Mouse (Mus musculus) G1E (cell line): ENCODE results near the gene Stx3.

ENCODE experiments used
- CTCF ChIP-seq: IDR thresholded peaks from 2 replicates; pipeline ENCODE4 v1.5.1; 2012; ENCODE audit warnings: low read depth, low read length, inconsistent platforms, mixed read lengths
- GATA1 ChIP-seq: IDR thresholded peaks from 2 replicates; pipeline ENCODE4 v1.6.1; 2012; ENCODE audit warnings: borderline replicate concordance, low read length, inconsistent platforms, mixed read lengths
- GATA2 ChIP-seq: IDR thresholded peaks from 2 replicates; pipeline ENCODE4 v1.6.1; 2012; ENCODE audit warnings: low read depth, low read length, inconsistent platforms, borderline replicate concordance
- POLR2AphosphoS5 ChIP-seq: IDR thresholded peaks from 2 replicates; pipeline ENCODE4 v1.6.1; 2012; ENCODE audit warnings: low read depth, low read length, inconsistent platforms; ENCODE audit not compliant: insufficient replicate concordance
- TAL1 ChIP-seq: conservative IDR thresholded peaks from 2 replicates; pipeline ENCODE4 v1.6.1; 2012; ENCODE audit warnings: low read depth, low read length, inconsistent platforms, mixed read lengths

GRCm38 (mm10) chr19:11730278-11730677 lies 88.9 kb downstream of the Stx3 start:
- no peak for TF ChIP-seq CTCF
- TF ChIP-seq POLR2AphosphoS5 = no peak
- no peak for TF ChIP-seq GATA1
- TF ChIP-seq TAL1 = no peak
- no peak for TF ChIP-seq GATA2
